Mouse (Mus musculus): ENCODE data around the gene Nme7.

Gene Nme7

DNA sequence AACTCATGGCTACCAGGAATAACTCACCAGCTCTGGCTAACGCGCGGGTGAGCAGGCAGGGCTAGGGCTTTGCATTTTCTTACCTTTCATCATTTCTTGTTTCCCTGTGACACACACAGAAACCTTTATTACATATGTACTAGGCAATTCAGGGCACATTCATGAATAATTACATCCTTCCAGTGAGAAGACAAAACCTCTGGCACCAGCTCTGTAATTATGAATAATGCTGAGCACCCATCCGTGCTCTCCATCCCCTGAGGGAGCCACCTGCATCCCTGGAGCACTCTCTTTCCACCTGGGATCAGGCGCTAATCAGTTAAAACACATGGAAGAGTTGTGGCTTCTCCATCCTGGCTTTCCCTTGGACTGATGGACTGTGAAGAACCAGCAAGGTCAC is at the start of gene Nme7:
Nme7 (plus strand) TSS at position 301 of the 400 bp plus-strand sequence.
- no peak for DNase-seq

DNA sequence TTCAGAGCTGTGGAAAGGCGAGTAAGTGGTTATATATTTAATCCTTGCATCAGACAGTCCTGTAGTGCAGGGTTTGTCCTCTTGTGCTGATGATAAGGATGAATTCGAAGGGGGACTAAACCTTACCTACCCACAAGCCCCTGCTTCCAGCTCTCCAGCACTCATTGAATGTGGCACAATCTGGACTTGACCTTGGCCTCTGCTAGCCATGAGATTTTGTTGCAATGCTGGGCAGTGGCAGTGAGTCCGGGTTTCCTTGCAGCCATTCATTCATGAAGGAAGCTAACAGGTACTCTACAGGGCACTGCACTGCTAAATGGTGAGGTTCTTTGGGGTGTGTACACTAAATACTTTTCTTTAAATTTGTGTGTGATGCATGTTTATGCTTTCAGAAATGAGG is 49.1 kb upstream of the Nme7 start:
- DNase-seq: no peak

DNA sequence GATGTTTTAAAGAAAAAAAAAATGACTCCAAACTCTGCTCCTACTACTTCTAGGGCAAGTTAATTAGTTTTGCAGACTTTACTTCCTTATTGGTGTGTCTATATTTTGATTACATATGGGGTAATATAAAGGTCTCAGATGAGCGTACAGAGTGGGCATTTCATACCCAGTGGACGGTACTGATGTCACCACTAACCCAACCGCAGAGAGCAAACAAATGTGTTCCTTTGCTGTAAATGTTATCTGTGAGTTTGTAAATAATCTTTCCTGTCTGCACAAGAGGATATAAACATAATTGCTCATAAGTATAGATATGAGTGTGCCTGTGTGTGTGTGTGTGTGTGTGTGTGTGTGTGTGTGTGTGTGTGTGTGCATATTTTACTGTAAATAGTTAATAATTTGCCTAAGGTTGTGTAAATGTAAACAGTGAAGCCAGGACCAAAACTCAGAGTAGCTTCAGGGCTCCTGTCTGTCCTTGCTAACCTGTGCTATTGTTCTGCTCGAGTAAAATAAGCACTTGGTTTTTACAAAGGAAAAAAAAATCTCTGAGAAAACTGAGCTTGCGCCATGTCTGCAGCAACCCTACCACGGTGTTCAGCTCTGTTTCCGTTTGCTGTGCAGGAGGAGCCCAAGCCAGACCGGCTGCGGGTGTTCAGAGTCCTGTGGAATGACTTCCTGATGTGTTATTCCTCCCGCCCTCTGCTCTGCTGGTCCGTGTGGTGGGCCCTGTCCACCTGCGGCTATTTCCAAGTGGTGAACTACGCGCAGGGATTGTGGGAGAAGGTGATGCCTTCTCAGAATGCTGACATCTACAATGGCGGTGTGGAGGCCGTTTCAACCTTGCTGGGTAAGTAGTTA is 43.5 kb upstream of the Nme7 start:
- no peak for DNase-seq

DNA sequence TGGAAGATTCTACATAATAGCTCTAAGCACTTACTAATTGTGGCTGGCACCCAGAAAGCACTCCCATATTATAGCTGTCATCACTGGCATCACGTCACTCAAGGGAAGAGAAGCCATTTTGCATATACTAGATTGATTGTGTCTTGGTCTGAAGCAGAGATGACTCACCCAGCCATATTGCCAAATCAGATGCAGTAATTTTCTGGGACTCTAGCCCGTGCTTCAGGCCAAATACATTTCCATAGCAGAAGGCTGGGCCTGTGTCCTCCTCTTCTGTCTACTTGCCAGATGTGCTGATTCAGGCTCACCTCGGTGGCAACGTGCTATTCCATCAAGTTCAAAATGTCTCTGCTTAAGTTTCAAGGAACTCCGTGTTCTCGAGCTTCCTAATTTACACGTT is 42.4 kb upstream of the Nme7 start:
- DNase-seq: no peak

DNA sequence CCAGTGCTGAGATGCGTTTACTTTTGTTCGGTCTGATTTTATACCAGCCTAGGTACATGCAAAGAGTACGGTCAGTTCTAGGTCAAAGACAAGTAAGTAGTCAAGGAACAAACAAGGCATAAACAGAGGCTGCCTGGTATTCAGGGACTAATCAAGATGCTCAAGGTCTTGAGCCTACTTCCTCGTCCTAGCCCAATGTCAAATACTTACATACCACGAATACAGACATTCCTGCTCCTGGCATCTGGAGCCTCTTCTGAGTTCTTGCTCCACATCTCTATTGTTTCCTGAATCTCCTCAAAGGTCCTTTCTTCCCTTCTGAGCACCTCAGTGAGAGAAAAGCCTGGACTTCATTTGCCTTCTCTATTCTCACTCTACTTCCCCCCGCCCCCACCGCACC is 33.0 kb upstream of the Nme7 start:
- no peak for DNase-seq

DNA sequence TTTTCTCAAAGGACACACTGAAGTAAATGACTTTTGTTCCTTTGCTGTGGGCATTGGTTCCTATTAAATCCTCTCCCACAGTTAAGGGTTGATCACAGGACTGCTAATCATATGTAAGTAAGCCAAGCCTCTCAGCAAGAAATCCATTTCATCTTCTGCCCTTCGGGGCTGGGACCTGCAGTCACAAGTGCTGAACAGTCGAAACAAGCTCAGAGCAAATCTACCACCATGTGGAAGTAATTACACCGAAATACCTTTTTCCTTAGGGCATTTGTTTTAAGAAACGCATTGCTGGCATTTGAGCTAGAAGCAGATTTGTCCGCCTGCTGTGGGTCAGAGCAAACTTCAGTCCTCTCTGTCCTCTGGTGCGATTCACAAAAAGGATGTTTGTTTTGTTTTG is 30.3 kb upstream of the Nme7 start:
- no peak for DNase-seq

DNA sequence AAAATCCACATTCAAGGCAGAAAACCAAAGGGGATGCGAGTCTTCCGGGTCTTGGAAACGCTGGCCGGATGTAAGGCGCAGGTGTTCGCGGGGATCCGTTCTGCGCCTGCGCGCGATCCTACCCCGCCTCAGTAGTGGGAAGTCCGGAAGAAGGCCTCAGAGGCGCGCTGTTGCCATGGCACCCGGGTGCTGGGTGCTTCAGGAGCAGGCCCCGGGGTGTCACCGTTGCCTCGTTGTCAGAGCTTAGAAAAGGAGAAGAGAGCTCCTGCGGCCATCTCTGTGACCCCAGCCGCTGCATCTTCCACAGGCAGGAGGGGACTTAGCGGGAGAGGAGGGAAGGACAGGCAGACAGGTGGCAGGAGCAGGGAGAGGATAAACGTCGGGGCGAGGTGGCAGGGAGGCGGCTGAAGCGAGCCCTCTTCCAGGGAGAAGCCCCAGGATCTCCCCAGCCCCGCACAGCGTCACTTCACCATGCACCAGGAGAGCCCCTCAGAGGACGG is 28.4 kb upstream of the Nme7 start, which contains the start of gene Ccdc181:
Ccdc181 (plus strand) TSS at position 131 of the 500 bp plus-strand sequence.
- DNase-seq: peak; percentile 94 to 96

DNA sequence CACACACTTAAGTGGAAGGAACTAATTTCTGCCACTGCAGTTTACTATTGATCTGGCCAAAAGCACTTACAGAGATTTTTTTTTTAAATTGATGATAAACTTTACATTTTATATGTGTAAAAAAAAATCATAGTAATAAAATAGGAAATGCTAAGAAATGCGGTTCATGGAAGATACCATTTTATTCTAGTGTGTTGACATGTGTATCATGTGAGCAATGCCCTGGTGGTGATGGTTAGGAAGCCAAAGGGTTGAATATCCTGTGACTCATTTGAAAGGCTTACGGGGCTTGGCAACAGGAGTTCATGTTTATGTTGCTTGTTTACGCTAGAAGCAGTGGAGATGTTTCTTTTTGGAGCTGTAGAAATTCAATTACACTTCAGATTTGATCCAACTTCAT is 27.4 kb upstream of the Nme7 start:
- DNase-seq: no peak

DNA sequence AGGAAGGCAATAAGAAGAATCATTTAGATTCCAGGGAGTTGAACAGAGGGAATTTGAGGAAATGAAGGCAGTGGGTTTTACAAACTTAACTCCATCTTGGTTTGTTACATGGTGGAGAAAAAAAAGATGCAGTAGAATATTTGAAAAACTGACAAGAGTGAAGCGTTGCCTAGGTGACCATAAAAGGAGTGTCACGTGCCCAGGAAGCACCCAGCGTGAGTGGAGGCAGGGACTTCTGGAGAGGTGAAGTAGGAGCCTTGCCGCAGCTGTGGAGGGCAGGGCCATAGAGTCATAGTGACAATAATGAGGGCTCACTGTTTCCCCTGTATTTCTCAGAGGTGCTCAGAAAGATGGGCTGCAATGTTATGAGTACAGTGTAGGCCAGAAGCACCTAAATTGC is 24.6 kb upstream of the Nme7 start:
- DNase-seq: no peak

DNA sequence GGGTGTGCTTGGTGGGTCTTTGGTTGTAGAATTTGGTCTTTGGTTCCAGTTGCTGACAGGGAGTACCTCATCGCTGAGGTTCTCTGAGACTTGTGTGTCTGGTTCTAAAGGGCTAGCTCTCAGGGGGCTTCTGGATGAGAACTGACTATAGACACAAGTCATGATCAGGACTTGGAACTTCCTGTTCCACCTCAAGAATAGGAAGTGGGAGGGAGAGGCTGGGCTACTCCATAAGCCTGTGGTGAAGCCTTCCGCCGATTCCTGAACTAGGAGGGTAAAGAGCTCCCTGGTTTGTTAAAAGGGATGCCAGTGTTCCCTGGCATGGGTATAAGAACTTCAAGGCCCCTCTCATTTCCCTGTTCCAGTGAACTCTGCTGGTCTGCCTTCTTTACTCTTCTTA is 19.9 kb upstream of the Nme7 start:
- no peak for DNase-seq

DNA sequence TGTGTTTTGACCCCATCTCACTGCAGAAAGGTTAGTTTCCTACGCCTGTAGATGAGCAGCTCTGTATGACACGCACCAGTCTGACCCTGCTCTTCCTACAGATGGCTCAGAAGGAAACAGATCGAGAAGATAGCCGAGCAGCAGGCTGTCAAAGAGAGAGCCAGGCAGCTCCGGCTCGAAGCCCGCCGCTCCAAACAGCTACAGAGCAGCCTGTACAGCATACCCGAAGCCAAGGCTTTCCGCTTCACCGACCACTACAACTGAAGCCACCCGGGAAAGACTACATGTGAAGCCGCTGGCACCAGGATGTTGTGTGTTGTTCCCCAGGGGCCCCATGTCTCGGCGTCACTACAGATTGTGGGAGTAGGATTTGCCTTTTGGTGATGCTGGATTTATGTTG is 16.5 kb upstream of the Nme7 start:
- peak; percentile 73 to 77 for DNase-seq

DNA sequence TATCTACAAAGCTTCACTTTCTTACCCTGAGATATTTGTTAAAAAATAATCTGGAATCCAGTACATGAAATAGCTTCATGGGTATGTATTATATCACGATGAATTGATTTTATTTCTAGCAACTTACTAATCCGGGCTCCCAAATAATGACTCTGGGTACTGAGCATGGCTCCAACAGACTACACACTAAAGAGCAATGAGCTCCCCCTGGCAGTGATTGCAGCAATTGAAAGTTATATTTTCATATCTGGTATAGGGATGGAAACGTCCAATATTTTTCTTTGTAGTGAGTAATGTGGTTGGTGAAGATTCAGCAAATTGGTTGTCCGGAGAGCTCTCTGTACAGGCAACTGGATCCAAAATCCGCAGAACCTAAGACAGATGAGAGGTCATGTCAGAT is 11.9 kb upstream of the Nme7 start:
- no peak for DNase-seq

DNA sequence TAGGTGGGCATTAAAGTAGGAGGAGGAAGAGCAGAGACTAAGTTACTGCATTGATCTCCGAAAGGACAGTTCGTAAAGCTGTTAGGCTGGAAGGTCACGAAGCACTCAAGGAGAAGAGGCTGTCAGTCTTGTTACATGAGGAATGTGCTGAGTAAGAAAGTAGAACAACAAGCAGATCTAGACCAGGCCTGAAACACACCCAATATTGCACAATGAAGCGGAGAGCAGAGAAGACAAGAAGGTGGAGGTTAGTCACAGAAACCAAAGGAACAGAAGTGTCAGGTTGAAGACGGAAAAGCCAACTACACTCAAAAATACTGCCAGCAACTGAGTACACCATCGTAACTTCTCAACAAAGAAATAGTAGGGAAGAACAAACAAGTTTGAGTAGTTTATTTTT is 9.8 kb upstream of the Nme7 start:
- DNase-seq: no peak

DNA sequence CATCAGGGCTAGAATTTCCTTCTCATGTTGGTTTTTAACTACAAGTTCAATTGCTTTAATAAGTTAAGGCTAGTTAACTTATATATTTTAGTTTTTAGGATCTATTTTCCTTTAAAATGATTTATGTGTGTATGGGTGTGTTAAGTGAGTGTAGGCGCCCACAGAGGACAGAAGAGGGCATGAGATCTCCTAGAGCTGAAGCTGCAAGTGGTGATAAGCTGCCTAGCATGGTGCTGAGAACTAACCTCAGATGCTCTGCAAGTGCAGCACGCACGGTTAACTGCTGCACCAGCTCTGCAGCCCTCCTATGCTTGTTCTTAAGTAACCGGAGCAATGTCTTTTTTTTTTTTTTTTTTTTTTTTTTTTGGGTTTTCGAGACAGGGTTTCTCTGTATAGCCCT is 7.4 kb upstream of the Nme7 start:
- no peak for DNase-seq

DNA sequence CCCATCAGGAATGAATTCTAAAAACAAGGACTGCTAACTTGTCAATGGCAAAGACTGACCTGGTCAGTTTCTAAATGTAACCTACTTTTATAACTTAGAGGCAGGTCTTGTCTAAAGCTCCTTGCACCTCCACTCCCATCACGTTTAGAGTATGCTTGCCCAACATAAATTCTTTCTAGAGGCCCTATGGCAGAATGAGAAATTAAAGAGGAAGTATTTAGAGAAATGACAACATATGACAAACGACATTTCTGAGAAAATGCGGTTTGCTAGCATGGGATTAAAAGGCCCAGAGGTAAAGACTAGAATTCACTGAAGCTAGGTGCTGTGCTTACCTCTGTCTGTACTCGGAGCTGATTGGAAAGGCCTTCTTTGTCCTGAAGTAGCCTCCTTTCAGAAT is 2.0 kb upstream of the Nme7 start:
- no peak for DNase-seq

DNA sequence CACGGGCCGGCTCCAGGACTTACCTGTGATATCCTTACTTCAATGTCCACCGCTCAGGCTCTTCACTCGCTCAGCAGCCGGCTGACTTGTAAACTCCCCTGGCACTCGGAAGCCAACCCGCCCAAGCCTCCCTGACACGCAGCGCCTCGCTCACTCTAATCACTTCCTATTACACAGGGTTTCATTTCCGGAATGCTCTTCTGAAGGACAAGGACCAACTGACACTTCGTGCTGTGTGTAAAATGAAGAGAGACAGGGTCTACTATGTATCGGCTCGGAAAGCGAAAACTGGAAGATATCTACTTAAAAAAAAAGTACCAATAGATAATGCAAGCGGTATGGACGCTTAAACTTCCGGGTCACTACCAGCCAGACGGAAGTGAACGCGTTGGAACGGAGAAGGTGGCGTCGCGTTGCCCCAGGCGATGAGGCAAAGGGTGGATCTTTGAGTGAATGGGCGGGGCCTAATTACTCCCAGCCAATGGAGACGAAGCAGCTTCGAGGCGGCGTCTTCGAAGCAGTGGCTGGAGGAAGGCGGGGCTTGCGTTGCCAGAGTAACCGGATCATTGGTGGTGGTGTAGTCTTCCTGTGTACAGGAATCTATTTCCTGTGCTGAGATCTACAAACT is 3.3 kb downstream of the Nme7 start, which contains the start of gene Blzf1:
Blzf1 (minus strand) TSS at position 366 of the 628 bp plus-strand sequence.
- DNase-seq: peak; percentile 95 to 99

DNA sequence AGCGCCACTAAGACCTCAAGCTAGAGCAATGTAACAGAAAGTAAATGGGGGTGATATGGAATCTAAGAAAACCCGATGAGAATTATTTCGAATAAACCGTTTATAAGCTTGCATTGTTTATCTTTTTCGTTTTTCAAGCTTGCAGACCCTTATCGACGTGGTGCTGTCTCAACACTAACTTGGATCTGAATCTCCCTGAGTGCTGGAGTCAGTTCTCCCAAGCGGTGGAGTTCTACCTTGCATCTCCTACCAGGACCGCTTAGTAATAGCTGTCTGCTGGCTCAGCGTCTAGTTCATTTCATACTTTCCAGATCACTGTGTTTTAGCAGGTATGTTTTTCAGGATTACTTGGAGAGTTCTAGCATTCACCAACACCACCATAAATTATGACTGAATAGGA is 4.0 kb downstream of the Nme7 start:
- DNase-seq: no peak

DNA sequence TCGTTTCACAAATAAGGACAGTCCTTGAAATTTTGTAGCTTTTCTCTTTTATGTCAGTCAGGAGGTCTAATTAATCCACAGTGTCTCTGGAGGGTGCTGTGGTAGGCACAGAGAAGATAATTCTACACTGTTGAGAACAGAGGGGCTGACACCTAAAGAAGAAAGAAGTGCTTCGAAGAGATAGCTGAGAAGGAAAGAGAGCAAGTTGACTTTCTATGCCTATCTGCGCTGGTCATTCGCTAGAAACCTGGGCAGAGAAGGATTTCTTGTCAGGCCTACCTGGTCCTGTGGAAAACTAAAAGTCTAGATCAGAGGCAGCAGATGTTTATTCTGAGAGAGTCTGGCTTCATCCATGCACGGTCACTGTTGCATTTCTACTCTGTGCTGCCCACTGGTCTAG is 10.2 kb downstream of the Nme7 start:
- DNase-seq: no peak

DNA sequence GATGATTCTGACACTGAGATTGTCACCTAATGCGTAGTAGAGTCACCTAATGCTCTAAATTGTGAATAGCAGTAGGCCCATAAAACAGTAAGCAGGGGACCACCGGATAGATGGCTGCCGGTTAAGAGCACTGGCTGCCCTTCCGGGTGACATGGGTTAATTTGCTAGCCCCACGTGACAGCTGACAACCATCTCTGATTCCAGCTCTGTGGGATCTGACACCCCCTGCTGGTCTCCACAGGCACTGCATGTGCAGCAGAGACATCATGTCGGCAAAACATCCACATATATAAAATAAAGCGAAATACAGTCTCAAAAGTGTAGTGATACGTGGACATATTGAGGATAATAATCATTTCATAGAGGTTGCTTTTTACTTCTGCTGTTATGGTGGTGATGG is 11.3 kb downstream of the Nme7 start:
- DNase-seq: peak; percentile 26 to 35

DNA sequence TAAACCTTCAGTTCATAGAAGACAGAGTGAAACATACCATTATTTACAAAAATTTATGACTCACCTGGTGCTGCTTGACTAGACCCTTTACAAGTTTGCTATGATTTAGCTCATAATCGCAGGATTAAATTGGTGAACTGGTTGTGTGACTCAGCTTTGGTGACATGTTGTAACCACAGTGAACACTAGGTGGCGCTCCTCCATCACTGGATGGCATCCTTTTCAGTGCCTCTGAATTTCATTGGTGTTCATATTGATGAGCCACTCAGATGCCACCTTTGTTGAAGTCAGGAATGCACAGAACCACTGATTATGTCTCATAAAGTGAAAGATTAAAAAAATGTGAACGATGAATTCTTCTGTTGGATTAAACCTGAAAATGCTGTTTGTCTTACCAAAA is 12.8 kb downstream of the Nme7 start:
- DNase-seq: peak; percentile 77 to 83

DNA sequence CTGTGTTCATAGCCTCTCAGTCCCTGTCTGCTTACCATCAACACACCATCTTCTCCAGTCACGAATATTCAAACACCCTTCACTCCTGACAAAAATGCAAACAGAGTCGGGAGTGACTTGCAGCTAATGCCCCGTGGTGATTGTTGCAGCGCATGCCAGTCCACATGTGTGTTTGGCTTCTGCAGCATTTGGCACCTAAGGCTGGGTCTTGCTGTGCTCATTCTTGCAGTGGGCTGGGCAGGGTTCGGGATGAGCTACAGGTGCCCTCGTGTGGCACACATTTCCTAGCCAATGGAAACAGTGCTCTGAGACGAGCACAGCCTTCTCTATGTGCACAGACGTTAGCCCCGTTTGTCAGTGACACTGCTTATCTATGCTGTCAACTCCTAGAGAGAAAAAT is 13.3 kb downstream of the Nme7 start:
- no peak for DNase-seq

DNA sequence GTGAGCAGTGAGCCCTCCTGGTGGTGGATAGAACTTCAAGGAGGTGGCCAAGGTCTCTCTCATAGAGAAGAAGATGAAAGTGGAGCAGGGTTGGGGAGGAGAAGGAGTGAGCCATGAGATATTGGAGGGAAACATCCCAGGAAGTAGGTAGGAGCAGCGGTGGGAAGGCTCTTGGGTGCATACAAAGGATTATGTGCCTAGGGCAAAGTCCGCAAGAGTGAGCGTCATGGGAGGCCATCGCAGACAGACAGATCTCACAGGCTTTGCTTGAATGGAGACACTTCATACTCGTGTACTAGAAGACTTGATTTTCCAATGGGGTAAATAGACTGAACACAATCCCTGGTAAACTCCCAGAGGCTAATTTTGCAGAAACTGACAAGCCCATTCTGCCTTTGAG is 14.6 kb downstream of the Nme7 start:
- no peak for DNase-seq

DNA sequence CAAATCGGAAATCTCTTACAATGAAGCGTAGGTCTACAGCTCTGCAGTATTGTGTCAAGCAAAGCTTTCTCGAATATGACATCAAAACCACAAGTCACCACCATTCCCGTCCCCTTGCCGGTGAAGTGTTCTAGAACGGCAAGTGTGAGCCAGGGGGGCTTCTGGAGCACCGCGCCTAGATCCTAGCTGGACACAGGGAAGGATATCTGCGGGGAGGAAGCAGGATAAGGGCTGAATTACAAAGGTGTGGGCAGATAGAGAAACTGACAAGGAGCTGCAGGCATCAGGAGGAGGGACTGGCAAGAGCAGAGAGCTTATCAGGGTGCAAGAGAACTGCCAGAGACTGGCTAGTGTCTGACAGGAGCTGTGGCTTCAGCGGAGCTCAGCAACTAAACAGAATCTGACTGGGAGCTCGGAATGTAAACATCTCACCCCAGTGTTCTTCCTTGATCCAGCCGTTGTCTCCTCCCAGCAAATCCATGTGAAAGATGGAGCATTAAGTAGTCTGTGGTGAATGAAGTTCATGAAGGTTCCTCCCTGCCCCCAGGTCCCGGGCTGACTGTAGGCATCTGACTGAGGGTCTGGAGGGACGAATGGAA is 15.7 kb downstream of the Nme7 start:
- no peak for DNase-seq

DNA sequence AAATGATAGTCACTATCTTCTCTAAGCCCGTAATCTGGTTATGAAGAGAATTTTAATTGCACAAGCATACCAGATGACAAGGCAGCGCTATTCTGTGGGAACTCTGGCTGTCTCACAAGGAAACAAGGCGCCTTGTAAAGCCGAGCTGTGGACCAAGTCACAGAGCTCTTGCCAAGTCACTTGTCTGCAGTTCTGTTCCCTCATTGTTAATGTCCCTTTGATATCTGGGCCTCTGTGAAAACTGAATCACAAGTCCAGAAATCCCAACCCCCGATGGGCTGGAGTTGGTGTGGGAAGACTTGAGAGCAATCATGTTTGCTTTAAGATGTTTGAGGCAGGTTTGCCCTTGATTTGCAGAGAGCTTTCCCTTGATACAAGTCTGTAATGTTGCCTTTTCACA is 16.8 kb downstream of the Nme7 start:
- DNase-seq: no peak

All from cerebellum, adult 18-20 months (tissue).